In genomic region chr1:96801595-96801994, GRCm38 (mm10) we compare ENCODE assay signal across 7 mouse cellular contexts.
DNase-seq lines count a peak whose midpoint lies in the region; ATAC-seq lines count a peak whose summit lies in the region.

No protein-coding gene starts in this region.

- ATAC-seq in common myeloid progenitor, adult 5-6 weeks (replicated peaks; ENCODE audit: low read depth, poor library complexity, severe bottlenecking): 0 out of 2 replicates have a peak, but pooled peaks have one; percentile 39
- ATAC-seq in inflammation-experienced regulatory T-cells, adult 6 months: no peak

- DNase-seq in left cerebral cortex, postnatal 14 days (ENCODE audit: low spot score in 2 of 2): peak; percentile 14 to 16
- DNase-seq in left cerebral cortex, adult 8-10 months (ENCODE audit: low spot score in 2 of 2): no peak
- DNase-seq in Muller cell, postnatal 12 days (ENCODE audit: inconsistent ontology term): peak; percentile 5
- peak; percentile 45 for DNase-seq in mesoderm, embryonic 11.5 days (ENCODE audit: low read depth, low spot score)
- DNase-seq in adrenal gland, adult 18-20 months (ENCODE audit: low spot score in 2 of 2): no peak

- intact Hi-C loops in left cerebral cortex, postnatal 14 days (cut with DNase I): no loop called here

Comparison
In these comparisons a context has a peak if more than half of its experiments do, and no peak if none do; other contexts are left out.
1. DNase-seq: peak in left cerebral cortex, postnatal 14 days (2 of 2), Muller cell, postnatal 12 days (single experiment) and mesoderm, embryonic 11.5 days (single experiment); none in left cerebral cortex, adult 8-10 months (0 of 2) and adrenal gland, adult 18-20 months (0 of 2).